Mouse (Mus musculus) forebrain, embryonic 13.5 days (tissue): ENCODE results near the gene Ift43. TPM values are rescaled to one million over a fixed set of nuclear protein-coding genes. Genes with fewer than 3 reads are reported as not detected.
A peak's percentile ranks its signal among the peaks of the same experiment; 100 is the strongest.

ENCODE experiments used
- ATAC-seq: fragments of 200-750 bp; cut with Nextera tagmentation; 2 replicates; pipeline ENCODE4 v1.8.0; 2017
- H3K27ac ChIP-seq: fragments of 300-500 bp; sonication (generic); 2 replicates; pipeline ENCODE4 v1.5.1; 2015; ENCODE audit warnings: inconsistent platforms, mild to moderate bottlenecking, moderate library complexity
- H3K27me3 ChIP-seq: fragments of 300-500 bp; sonication (generic); 2 replicates; pipeline ENCODE4 v1.6.1; 2015; ENCODE audit warnings: mild to moderate bottlenecking, inconsistent platforms
- H3K36me3 ChIP-seq: fragments of 300-500 bp; sonication (generic); 2 replicates; pipeline ENCODE4 v1.6.1; 2015; ENCODE audit warnings: mild to moderate bottlenecking, inconsistent platforms; ENCODE audit not compliant: poor library complexity, severe bottlenecking
- H3K4me1 ChIP-seq: fragments of 300-500 bp; sonication (generic); 2 replicates; pipeline ENCODE4 v1.6.1; 2015; ENCODE audit warnings: inconsistent platforms
- H3K4me2 ChIP-seq: fragments of 300-500 bp; sonication (generic); 2 replicates; pipeline ENCODE4 v1.6.1; 2015; ENCODE audit warnings: inconsistent platforms, mild to moderate bottlenecking, moderate library complexity
- H3K4me3 ChIP-seq: fragments of 300-500 bp; sonication (generic); 2 replicates; pipeline ENCODE4 v1.5.1; 2015; ENCODE audit warnings: mild to moderate bottlenecking, inconsistent platforms
- H3K9ac ChIP-seq: fragments of 300-500 bp; sonication (generic); 2 replicates; pipeline ENCODE4 v1.6.1; 2015; ENCODE audit warnings: mild to moderate bottlenecking, inconsistent platforms
- H3K9me3 ChIP-seq: fragments of 300-500 bp; sonication (generic); replicated peaks from 2 replicates; pipeline ENCODE4 v1.6.1; 2016; ENCODE audit warnings: inconsistent platforms
- WGBS: fragments of 180-500 bp; shearing (Covaris S2); methylation state at CpG from one replicate; pipeline ENCODE4 v1.1.7; 2015; 5-methylcytosine and 5-hydroxymethylcytosine counted together
- polyA plus RNA-seq: library from polyadenylated mRNA; unstranded; fragments of >200 nt; fragmentation: Nextera tagmentation; extraction: Ambion mirVana; gene quantifications from 2 replicates; pipeline ENCODE4 v1.2.1, GENCODE M21; 2015

Gene Ift43
- polyA plus RNA-seq, 1 experiment from 2014 or later: 104 TPM

DNA sequence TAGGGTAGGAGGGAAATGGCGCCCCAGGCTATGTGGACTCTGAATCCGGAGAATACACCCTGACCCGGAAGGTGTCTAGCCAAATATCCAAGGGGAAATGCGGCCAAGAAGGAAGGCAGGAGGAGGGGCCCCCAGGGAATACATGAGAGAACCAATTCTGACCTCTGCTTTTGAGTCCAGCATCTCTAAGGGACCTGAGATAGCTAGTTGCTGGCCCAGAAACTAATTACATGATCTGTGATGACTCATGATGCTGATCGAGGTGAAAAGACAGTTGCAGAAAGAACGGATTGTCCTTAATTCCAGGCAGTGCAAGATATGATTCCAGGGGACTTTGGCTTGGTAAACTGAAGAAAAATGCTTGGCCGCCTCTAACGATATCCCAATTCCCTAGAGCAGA lies 25.4 kb upstream of the Ift43 start:
- Histone ChIP-seq H3K4me2 (no peak overlapping the region), H3K4me1 (no peaks in the 10 kb centered on the region), H3K27ac (no peak overlapping the region), H3K27me3 (no peaks in the 10 kb centered on the region), H3K36me3 (peaks cover 8% of the 10 kb centered on the region; the same call in 1 of the 2 replicates), H3K4me3 (no peak overlapping the region), H3K9ac (no peak overlapping the region), H3K9me3 (no peaks in the 10 kb centered on the region)
- WGBS: 90% methylated on average over 8 of the region's 8 CpGs
- ATAC-seq: no peak

- WGBS: 87% methylated on average over 8 of the region's 8 CpGs
- Histone ChIP-seq H3K9me3 (no peaks in the 10 kb centered on the region), H3K4me1 (no peaks in the 10 kb centered on the region), H3K9ac (no peak overlapping the region), H3K36me3 (peaks cover 9% of the 10 kb centered on the region; the same call in 1 of the 2 replicates), H3K4me2 (no peak overlapping the region), H3K27ac (no peak overlapping the region), H3K27me3 (no peaks in the 10 kb centered on the region), H3K4me3 (no peak overlapping the region)
- no peak for ATAC-seq
Measured at GRCm38 (mm10) chr12:86057516-86057915, 24.8 kb upstream of the Ift43 start.

DNA sequence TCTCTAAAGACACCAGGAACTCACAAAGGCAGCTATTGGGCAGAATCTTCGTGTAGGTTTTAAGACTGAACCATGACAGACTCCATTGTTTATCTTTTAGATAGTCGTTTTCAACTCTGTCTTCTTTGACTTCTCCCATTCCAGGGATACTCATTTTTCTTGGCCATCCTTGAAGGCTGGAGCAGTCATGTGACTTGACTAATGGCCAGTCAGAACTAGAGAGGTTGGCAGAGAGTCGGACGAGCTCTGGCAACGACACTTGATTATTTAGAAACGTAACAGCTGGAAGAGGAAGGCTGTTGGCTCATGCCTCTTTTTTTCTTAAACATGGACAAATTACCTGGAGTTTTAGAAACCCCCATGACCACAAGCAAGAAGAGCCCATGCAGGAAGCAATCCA lies 23.0 kb upstream of the Ift43 start:
- 88% methylated on average over 6 of the region's 6 CpGs for WGBS
- Histone ChIP-seq H3K4me3 (no peak overlapping the region), H3K27ac (no peak overlapping the region), H3K9ac (no peak overlapping the region), H3K4me2 (no peak overlapping the region), H3K36me3 (peaks cover 9% of the 10 kb centered on the region; the same call in 1 of the 2 replicates), H3K9me3 (no peaks in the 10 kb centered on the region), H3K27me3 (no peaks in the 10 kb centered on the region), H3K4me1 (no peaks in the 10 kb centered on the region)
- no peak for ATAC-seq

GRCm38 (mm10) chr12:86064796-86065195 lies 17.5 kb upstream of the Ift43 start:
- ATAC-seq: no peak
- no peaks in the 10 kb centered on the region for H3K27me3 ChIP-seq
- no peak overlapping the region for H3K4me3 ChIP-seq
- H3K4me1 ChIP-seq: no peaks in the 10 kb centered on the region
- H3K27ac ChIP-seq: no peak overlapping the region
- H3K4me2 ChIP-seq: no peak overlapping the region
- no peak overlapping the region for H3K9ac ChIP-seq
- no peaks in the 10 kb centered on the region for H3K9me3 ChIP-seq
- peaks cover 10% of the 10 kb centered on the region; the same call in 1 of the 2 replicates for H3K36me3 ChIP-seq

GRCm38 (mm10) chr12:86071432-86071831 lies 10.9 kb upstream of the Ift43 start:
- Histone ChIP-seq H3K9ac (no peak overlapping the region), H3K4me1 (peaks cover 9% of the 10 kb centered on the region), H3K27ac (peak overlapping the region; percentile 73), H3K27me3 (peaks cover 10% of the 10 kb centered on the region; the same call in 1 of the 2 replicates), H3K4me3 (no peak overlapping the region), H3K36me3 (peaks cover 4% of the 10 kb centered on the region; the same call in 1 of the 2 replicates), H3K4me2 (no peak overlapping the region), H3K9me3 (no peaks in the 10 kb centered on the region)
- ATAC-seq: peak; percentile 95
- 28% methylated on average over 6 of the region's 6 CpGs for WGBS

DNA sequence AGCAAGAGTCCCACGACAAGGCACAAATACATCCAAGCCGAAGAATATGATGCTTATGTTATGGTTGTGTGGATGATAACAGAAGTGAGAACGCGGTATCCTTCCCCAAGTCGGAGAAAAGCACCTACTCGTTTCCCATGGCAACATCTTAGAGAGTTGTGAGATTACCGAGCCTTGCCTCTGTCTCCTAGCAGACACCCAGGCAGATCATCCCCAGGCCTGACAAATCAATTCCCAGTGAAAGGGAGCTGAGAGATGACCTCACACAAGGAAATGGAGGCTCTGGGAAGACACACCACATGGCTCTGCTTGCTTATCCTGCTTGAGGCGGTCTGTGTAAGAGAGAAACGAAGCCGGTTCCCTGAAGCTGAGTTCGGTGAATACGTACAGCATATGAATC lies 7.7 kb upstream of the Ift43 start:
- WGBS: 86% methylated on average over 12 of the region's 12 CpGs
- no peak for ATAC-seq

DNA sequence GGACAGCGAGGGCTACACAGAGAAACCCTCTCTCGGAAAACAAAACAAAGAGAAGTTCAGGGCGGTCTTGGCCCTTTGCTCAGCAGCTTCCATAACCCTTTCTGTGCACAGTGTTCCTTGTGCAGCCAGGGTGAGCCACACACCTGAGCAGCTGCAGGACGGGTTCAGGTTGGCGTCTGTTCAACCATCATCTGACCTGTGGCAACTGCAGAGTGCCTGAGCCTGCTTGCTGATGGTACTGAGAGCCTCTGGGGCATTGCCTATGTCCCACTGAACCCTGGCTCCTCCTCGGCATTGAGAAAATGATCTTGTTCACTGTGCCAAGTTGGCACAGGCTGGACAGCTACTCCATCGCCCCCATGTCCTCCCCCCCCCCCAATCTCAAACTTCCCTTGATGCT lies 7.0 kb upstream of the Ift43 start:
- WGBS: 82% methylated on average over 7 of the region's 7 CpGs
- no peaks in the 10 kb centered on the region for H3K9me3 ChIP-seq
- H3K4me3 ChIP-seq: peak overlapping the region; percentile 49; the same call in 1 of the 2 replicates
- H3K4me2 ChIP-seq: peak overlapping the region; percentile 78
- H3K4me1 ChIP-seq: peaks cover 31% of the 10 kb centered on the region
- no peak overlapping the region for H3K27ac ChIP-seq
- no peak for ATAC-seq
- peaks cover 24% of the 10 kb centered on the region for H3K27me3 ChIP-seq
- H3K36me3 ChIP-seq: no peaks in the 10 kb centered on the region
- no peak overlapping the region for H3K9ac ChIP-seq

More for the DNA sequence above, 7.7 kb upstream of the Ift43 start:
- Histone ChIP-seq H3K27me3 (peaks cover 24% of the 10 kb centered on the region), H3K27ac (no peak overlapping the region), H3K9me3 (no peaks in the 10 kb centered on the region), H3K4me1 (peaks cover 31% of the 10 kb centered on the region), H3K9ac (no peak overlapping the region), H3K4me3 (no peak overlapping the region), H3K4me2 (no peak overlapping the region), H3K36me3 (no peaks in the 10 kb centered on the region)

DNA sequence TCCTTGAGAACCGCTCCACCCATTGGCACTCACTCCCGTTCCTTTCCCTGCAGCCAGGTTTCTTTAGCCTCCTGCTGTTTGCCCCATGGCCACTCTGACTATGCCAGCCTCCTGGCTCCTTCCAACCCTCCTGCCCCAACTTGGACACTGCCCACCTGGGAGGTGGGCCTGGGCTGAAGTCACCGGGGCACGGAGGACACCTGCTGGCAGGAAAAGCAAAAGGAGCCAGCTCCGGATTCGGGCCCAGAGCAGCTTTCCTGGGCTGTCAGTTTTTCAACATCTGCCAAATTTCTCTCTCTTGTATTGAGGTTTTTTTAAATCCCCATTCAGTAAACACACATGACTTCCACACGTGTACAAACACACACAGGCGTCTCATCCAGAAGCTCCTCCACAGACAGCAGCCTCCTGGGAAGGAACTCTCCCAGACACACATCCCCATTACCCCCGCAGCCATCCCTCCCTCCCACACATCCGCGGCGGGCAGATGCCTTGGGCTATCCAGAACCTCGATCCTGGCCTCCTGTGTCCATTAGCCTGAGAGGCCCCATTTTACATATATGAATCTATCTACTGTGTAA lies 5.9 kb upstream of the Ift43 start:
- H3K4me3 ChIP-seq: peak overlapping the region; percentile 49
- 7% methylated on average over 13 of the region's 13 CpGs for WGBS
- no peak overlapping the region for H3K27ac ChIP-seq
- no peaks in the 10 kb centered on the region for H3K36me3 ChIP-seq
- ATAC-seq: no peak
- H3K9ac ChIP-seq: no peak overlapping the region
- no peaks in the 10 kb centered on the region for H3K9me3 ChIP-seq
- peak overlapping the region; percentile 78 for H3K4me2 ChIP-seq
- H3K27me3 ChIP-seq: peaks cover 24% of the 10 kb centered on the region
- H3K4me1 ChIP-seq: peaks cover 26% of the 10 kb centered on the region

DNA sequence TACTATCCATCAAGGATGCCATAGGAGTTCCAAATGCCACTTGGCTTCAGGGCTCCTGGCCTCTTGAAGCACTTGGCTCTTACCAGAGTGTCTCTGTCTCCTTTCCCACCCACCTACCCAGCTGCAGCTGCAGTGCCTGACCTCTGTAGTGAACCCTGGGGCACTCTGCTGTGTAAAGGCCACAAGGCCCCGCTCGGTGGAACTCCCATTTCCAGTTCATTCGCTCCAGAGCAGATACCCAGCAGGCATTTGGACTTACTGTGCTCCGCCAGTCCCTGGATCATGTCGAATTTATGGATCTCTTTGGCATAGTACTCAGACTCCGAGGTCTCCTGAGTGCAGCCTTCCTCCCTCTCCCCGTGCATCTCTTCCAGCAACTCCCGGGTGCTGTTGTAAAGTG lies 5.0 kb upstream of the Ift43 start:
- Histone ChIP-seq H3K4me1 (peaks cover 26% of the 10 kb centered on the region), H3K4me2 (peak overlapping the region; percentile 78), H3K4me3 (peak overlapping the region; percentile 49), H3K36me3 (no peaks in the 10 kb centered on the region), H3K27me3 (peaks cover 24% of the 10 kb centered on the region), H3K9me3 (no peaks in the 10 kb centered on the region), H3K9ac (peak overlapping the region; percentile 65), H3K27ac (0 out of 2 replicates have a peak overlapping the region, but pooled peaks have one; percentile 25)
- ATAC-seq: no peak
- WGBS: 31% methylated on average over 8 of the region's 8 CpGs

GRCm38 (mm10) chr12:86077736-86078135 lies 4.6 kb upstream of the Ift43 start:
- 24% methylated on average over 11 of the region's 11 CpGs for WGBS
- Histone ChIP-seq H3K4me3 (peak overlapping the region; percentile 49), H3K36me3 (no peaks in the 10 kb centered on the region), H3K27me3 (peaks cover 24% of the 10 kb centered on the region), H3K27ac (peak overlapping the region; percentile 25; the same call in 1 of the 2 replicates), H3K4me1 (peaks cover 26% of the 10 kb centered on the region), H3K9ac (peak overlapping the region; percentile 65), H3K9me3 (no peaks in the 10 kb centered on the region), H3K4me2 (peak overlapping the region; percentile 78)
- ATAC-seq: no peak

DNA sequence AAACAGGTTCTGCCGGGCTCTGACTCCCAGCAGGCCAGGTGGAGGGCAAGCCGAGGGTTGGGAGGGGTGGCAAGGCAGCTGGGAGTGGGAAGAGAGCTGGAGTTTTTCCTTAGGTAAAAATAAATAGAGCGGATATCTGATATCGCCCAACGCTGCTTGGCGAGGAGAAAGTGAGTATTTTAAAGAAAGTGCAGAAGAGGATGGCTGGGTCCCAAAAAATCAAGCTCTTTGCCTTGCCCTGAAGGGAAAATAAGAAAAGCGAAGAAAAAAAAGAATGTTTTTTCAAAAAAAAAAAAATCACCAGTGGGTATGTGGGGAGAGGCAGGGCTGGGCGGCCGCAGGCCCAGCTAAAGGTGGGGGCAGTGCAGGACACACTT lies 4.2 kb upstream of the Ift43 start:
- Histone ChIP-seq H3K27ac (peak overlapping the region; percentile 25; the same call in 1 of the 2 replicates), H3K9ac (peak overlapping the region; percentile 65)
- no peak for ATAC-seq

GRCm38 (mm10) chr12:86078553-86079201 lies 3.7 kb upstream of the Ift43 start, which contains the start of gene Tgfb3:
TSS of gene Tgfb3 (minus strand) at chr12:86079041.
- peak; percentile 61 for ATAC-seq
- H3K4me1 ChIP-seq: peaks cover 33% of the 10 kb centered on the region
- no peaks in the 10 kb centered on the region for H3K36me3 ChIP-seq
- H3K4me3 ChIP-seq: peak within 1 kb of the TSS; percentile 49
- under 1% methylated on average over 25 of the region's 25 CpGs for WGBS
- H3K9me3 ChIP-seq: no peaks in the 10 kb centered on the region
- peak within 1 kb of the TSS; percentile 65 for H3K9ac ChIP-seq
- H3K27ac ChIP-seq: peak within 1 kb of the TSS; percentile 66
- peaks cover 24% of the 10 kb centered on the region for H3K27me3 ChIP-seq
- peak within 1 kb of the TSS; percentile 78 for H3K4me2 ChIP-seq

More for the DNA sequence above, 4.2 kb upstream of the Ift43 start:
- Histone ChIP-seq H3K4me1 (peaks cover 30% of the 10 kb centered on the region), H3K27me3 (peaks cover 24% of the 10 kb centered on the region), H3K9me3 (no peaks in the 10 kb centered on the region), H3K4me3 (peak overlapping the region; percentile 49), H3K4me2 (peak overlapping the region; percentile 78), H3K36me3 (no peaks in the 10 kb centered on the region)
- 11% methylated on average over 9 of the region's 9 CpGs for WGBS
